Mouse (Mus musculus): ENCODE data around the gene Kcnh6.
"Not testable (repeated sequence)": the region's sequence is repeated elsewhere in the genome, so short reads cannot be mapped to it uniquely, and the experiment has no call there.

Gene Kcnh6

DNA sequence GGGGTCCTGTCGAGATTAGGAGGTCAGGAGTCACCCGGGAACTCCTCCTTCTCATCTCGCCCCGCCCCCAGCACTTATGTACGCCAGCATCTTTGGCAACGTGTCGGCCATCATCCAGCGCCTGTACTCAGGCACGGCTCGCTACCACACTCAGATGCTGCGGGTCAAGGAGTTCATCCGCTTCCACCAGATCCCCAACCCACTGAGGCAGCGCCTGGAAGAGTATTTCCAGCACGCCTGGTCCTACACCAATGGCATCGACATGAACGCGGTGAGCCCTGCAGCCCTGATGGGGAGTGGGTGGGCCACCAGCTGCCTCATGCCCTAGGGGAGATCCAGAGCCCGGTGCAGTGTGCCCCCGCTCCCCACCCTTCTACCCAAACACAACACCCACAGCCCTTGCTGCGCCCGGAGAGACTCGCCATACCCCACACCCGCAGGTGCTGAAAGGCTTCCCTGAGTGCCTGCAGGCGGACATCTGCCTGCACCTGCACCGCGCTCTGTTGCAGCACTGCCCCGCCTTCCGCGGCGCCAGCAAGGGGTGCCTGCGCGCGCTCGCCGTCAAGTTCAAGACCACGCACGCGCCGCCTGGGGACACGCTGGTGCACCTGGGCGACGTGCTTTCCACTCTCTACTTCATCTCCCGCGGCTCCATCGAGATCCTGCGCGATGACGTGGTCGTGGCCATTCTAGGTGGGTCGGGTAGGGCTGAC is 12.3 kb downstream of the Kcnh6 start:
- DNase-seq = peak; percentile 80

DNA sequence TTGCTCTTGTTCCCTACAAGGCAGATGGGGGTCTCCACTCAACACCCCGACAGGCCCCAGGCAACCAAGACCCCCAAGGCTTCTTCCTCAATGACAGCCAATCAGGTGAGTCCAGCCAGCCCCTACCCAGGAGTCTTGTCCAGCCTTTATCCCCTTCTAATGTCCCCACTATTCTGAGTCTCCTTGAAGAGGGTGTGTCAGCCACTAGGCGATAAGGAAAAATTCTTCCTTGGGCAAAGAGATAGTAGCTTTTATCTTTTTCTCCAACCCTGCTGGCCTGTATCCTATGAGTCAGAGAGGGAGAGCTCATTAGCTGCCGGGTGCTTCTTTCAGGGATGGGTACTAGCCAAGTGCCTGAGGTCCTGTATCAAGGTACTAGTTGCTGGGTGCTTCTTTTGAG is 17.9 kb downstream of the Kcnh6 start:
- DNase-seq = no peak

- peak; percentile 81 for DNase-seq
Measured at GRCm38 (mm10) chr11:106026465-106027151, 18.7 kb downstream of the Kcnh6 start.

DNA sequence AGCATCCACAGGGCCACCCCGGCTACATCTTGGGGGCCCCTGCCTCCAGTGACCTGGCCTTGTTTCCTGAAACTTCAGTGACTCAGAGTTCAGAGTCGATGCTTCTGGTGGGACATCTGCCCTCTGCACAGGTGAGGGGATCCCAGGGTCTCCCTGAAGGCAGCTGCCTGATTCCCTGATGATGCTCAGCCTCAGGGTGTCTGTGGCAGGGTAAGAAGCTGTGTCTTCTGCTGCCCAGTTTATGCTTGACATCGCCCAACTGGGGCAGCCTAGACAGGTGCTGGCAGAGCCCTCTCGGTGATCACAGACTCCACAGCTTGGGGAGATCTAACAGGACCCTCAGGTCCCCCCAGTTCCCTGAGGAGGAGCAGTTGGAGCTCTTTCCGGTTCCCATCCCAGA is 19.7 kb downstream of the Kcnh6 start:
- no peak for DNase-seq

GRCm38 (mm10) chr11:106032074-106032473 is 24.1 kb downstream of the Kcnh6 start:
- not testable (repeated sequence) for DNase-seq

GRCm38 (mm10) chr11:106033491-106033919 is 25.6 kb downstream of the Kcnh6 start:
- peak; percentile 53 for DNase-seq

GRCm38 (mm10) chr11:106034986-106035385 is 27.1 kb downstream of the Kcnh6 start:
- no peak for DNase-seq

DNA sequence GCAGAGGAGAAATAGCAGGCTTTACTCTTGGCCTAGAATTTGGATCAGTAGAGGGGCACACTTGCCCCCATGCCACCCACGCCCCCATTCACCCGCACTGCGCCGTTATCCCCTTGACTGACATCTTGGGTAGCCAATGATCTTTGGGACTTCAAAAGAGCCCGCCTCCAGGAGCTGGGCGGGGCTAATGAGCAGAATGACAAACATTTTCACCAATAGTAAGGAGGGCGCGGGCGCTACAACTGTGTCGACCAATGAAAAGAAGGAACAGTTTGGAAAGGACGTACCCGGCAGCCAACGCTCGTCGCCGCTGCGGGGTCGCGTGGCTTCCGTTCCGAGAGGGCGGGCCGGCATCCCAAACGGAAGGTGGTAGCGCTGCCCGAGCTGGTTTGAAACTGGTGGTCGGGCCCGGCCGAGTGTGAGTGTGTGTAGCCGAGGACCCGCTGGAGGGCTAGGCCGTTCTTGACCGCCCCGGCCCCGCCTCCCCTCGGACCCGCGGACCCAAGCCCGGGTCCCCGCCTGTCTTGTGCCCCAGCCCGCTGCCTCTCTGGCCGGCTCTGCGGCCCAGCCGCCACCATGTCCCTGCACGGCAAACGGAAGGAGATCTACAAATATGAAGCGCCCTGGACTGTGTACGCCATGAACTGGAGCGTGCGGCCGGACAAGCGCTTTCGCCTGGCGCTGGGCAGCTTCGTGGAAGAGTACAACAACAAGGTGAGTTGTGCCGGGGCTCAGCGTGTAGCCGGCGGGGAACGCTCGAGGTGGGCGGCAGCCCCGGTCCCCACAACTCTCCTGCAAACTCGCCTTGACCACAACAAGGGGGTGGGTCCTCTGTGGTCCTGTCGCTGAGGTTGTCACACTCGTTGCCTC is 28.9 kb downstream of the Kcnh6 start, which contains the start of gene Dcaf7:
Dcaf7 (plus strand) TSS at position 325 of the 870 bp plus-strand sequence.
- DNase-seq = peak; percentile 97

DNA sequence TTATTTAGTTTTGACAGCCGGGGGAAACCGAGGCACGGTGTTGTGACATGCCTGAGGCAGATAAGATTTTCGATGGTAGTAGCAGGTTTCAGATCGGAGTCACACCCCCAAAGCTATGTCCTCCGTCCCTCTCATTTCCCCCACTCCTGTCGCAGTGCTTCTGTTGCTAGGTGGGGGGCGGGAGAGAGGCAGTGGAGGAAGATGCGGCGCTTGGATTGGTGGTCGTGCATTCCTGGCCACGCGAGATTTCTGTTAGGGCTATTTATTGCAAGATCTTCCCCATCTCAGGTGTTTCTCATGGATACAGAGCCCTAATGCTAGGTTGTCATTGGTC is 29.5 kb downstream of the Kcnh6 start:
- peak; percentile 56 for DNase-seq

DNA sequence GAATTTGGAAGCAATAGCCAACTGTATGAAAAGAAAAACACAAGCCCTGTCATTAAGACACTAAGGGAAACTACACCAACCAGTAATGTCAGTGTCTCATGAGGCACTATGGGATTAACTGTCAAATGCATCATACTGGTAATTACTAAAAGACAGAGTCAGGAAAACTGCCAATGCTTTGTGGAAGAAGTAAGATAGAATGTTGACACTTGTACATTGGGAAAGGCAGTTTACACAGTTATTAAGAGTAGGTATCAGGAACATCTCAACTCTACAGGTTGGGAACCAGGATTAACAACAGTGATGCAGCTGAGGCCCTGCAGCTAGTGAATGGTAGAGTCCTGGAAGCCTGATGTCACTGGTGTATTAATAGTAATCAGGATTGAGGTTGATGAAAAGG is 36.4 kb downstream of the Kcnh6 start:
- no peak for DNase-seq

GRCm38 (mm10) chr11:106045256-106045655 is 37.3 kb downstream of the Kcnh6 start:
- no peak for DNase-seq

DNA sequence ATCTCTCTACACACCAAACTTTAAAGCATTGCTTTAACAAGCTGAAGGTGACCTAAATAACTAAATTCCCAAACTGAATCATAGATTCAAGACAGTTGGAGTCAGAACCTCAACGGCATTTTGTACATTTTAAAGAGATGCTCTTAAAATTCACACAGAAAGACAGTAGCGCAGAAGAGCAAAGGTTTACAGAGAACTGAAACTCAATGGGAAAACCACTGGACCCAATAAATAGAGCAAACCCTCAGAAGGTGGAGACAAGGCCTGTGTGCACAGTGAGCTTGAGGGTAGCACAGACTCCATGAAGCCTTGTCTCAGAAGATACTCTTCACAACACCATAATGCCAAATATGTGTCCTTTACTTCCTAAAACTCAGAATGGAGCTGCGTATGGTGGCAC is 37.9 kb downstream of the Kcnh6 start:
- no peak for DNase-seq

DNA sequence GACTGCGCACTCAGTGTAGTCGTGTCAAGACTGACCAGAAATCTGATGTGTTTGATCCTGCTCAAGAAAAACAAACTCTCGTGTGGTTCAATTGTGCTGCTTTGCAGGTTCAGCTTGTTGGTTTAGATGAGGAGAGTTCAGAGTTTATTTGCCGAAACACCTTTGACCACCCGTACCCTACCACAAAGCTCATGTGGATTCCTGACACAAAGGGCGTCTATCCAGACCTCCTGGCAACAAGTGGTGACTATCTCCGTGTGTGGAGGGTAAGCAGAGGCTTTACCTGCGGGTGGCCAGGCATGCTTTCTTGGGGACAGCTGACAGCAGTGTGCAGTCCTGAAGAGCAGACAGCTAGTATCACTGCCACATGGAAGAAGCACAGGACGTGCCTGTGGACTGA is 38.7 kb downstream of the Kcnh6 start:
- DNase-seq = no peak

GRCm38 (mm10) chr11:106053921-106054320 is 46.0 kb downstream of the Kcnh6 start:
- no peak for DNase-seq

DNA sequence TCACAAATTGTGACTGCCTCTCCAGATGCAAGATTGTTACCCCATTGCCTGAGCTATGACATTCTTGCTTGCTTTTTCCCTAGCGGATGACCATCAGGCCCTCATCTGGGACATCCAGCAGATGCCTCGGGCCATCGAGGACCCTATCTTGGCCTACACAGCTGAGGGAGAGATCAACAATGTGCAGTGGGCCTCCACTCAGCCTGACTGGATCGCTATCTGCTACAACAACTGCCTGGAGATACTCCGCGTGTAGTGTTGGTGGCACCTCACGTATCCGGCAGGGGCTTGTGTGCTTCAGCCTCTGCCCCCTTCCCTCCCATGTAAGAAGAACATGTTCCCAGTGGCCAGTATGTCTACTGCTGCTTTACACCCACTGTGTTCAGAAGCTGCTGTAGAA is 46.7 kb downstream of the Kcnh6 start:
- no peak for DNase-seq

DNA sequence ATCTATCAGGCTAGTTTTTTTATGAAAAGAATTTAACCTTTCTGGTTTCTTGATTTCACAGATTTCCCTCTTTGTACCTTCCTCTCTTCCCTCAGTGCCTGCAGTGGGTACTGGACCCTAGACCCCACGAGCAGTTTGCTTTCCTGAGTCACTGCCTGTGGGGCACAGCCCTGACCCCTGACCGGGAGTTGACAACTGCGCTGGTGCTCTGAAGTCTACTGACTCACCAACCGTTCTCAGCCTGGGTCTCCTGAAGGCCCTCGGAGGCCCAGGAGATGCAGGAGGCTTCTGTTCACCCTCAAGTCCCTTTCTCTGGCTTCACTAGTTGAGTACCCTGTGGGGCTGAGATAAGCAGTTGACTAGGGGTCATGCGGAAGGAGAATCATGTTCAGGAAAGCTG is 47.4 kb downstream of the Kcnh6 start:
- no peak for DNase-seq

DNA sequence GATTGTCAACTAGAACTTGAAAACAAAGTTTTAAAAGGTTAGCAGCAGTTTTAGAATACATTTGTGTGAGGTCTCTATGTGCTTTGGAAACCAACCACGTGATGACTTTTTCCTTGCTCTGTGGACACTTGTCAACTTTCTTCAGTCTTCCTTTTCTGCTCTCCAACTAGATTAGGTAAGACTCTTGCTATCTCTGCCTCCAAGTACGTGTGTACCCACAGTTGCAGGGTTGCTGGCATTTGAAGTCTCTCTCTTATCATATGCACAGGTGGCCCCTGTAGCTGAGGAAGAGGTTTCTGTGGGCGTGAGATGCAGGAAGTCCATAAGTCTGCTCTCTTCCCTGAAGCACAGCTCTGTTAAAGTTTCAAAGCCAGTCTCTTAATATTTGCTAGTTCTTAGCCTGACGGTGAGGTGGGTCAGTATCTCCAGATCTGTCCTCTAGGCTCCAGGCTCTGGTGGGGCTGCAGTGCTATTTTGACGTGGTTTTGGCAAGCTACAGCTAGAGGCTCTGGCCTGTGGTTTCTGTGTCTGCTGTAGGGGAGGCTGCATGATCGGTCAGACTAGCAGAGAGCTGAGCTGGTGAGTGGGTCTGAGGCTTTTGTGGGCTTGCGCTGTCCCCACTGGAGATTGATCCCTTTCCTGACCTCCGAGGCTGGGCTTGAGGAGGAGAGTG is 49.0 kb downstream of the Kcnh6 start:
- peak; percentile 66 for DNase-seq

GRCm38 (mm10) chr11:106058020-106058419 is 50.1 kb downstream of the Kcnh6 start:
- DNase-seq = no peak

DNA sequence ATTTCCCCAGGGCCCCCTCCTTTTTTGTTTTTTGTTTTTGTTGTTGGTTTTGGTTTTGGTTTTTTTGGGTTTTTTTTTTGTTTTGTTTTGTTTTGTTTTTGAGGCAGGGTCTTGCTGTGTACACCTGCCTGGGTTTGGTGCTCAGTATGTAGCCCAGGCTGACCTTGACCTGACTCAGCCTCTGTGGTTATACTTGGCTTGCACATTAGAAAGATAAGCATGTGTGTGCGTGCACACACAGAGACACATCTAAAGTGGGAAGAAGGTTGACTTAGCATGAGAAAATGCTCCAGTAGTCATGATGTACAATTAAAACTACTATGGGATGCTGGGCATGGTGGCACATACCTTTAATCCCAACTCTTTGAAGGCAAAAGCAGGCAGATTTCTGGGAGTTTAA is 52.6 kb downstream of the Kcnh6 start:
- DNase-seq = no peak

DNA sequence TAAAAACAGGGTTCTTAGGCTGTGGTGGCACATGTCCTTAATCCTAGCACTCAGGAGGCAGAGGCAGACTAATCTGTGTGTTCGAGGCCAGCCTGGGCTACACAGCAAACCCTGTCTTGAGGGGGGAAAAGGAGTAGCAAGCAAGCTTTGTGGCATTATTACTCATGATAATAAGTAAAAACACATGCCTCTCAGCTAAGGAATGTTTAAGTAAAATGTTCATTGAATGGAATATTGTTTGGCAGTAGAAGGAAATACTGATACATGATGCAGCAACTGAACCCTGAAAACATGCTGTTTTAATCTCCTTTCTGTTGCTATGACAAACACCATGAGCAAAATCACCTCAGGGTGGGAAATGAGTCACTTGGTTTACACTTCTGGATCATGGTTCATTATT is 53.4 kb downstream of the Kcnh6 start:
- no peak for DNase-seq

- no peak for DNase-seq
Measured at GRCm38 (mm10) chr11:106063756-106064155, 55.8 kb downstream of the Kcnh6 start.

DNA sequence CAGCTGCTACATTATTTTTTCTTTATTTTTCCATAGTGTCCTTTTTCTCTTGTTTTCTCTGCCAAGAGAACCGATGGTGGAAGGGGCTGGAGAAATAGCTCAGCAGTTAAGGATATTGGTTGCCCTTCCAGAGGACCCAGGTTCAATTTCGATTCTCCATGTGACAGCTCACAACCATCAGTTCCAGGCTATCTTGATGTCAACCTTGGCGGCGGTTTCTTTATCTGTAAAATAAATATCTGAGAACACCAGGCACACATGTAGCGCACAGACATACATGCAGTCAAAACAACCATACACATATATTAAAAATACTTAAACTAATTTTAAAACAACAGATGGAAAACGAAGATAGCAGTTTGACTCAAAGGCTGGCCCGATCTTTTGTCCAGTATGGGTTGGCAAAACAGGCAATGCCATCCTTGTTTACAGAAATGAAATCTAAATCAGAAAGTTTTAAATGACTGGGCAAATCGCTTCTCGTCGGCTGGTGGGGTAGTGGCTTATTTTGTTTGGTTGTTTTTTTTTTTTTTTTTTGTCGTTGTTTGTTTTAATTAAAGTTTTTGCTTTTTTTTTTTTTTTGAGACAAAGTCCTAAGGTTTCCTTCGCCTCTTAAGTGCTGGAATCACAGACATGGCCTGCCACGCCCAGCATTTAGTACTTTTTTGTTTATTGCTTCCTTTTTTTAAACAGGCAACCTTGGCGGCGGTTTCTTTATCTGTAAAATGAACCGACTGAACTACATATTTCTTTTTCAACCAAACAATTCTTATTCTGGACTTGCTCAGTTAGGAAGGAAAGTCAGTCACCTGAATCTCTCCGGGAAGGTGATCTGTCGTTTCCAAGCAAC is 57.4 kb downstream of the Kcnh6 start:
- no peak for DNase-seq
